In genomic region chr3:40695162-40695561, GRCm38 (mm10) we compare ENCODE assay signal across 16 mouse cellular contexts. TPM values are rescaled to one million over a fixed set of nuclear protein-coding genes. Genes with fewer than 3 reads are reported as not detected.
"Had no signal": no experiment of that assay in that cellular context is flagged by ENCODE, and none has a peak within 500 bp of the region (broad histone marks: within the 10 kb centered on the region; RNA-seq: fewer than 3 reads in every experiment).

No protein-coding gene starts in this region.

- H3K4me1 ChIP-seq: limb, embryonic 12.5 days; limb, embryonic 15.5 days; neural tube, embryonic 12.5 days; neural tube, embryonic 15.5 days had no signal

- H3K4me2 ChIP-seq: limb, embryonic 12.5 days; limb, embryonic 15.5 days; liver, embryonic 11.5 days; midbrain, embryonic 11.5 days; neural tube, embryonic 12.5 days; neural tube, embryonic 15.5 days had no signal

- H3K27me3 ChIP-seq: limb, embryonic 12.5 days; limb, embryonic 15.5 days; neural tube, embryonic 12.5 days; neural tube, embryonic 15.5 days had no signal

- H3K9me3 ChIP-seq: limb, embryonic 12.5 days; limb, embryonic 15.5 days; neural tube, embryonic 12.5 days; neural tube, embryonic 15.5 days had no signal

- H3K9ac ChIP-seq: limb, embryonic 12.5 days; limb, embryonic 15.5 days; liver, embryonic 14.5 days; neural tube, embryonic 12.5 days; neural tube, embryonic 15.5 days had no signal

- DNase-seq: kidney, adult 18-20 months; kidney, adult 9 months; lung, adult 2 months; thymus, adult 18-20 months; thymus, postnatal 36 days had no signal

- H3K27ac ChIP-seq: limb, embryonic 12.5 days; limb, embryonic 15.5 days; liver, embryonic 14.5 days; neural tube, embryonic 12.5 days; neural tube, embryonic 15.5 days had no signal

- H3K4me3 ChIP-seq: limb, embryonic 12.5 days; limb, embryonic 15.5 days; neural tube, embryonic 12.5 days; neural tube, embryonic 15.5 days had no signal

RNA-seq across cellular contexts. Expression of gene Slc25a31, which starts 13.5 kb away (rescaled TPM):
- total RNA-seq: layer of hippocampus, adult 18-20 months; left cerebral cortex, postnatal 14 days; megakaryocyte-erythroid progenitor cell, adult 5-6 weeks had no signal
- polyA plus RNA-seq: small intestine, adult 2 months had no signal
